Mouse (Mus musculus) megakaryocyte, embryonic 14.5 days (primary cell): Measurements from ENCODE around the gene Entpd5. TPM values are rescaled to one million over a fixed set of nuclear protein-coding genes. Genes with fewer than 3 reads are reported as not detected.
"Not testable (repeated sequence)": the region's sequence is repeated elsewhere in the genome, so short reads cannot be mapped to it uniquely, and the experiment has no call there.

Experiments used
- H3K27me3 ChIP-seq: replicated peaks from 2 replicates; pipeline ENCODE3; 2012; ENCODE audit warnings: inconsistent platforms
- H3K36me3 ChIP-seq: replicated peaks from 2 replicates; pipeline ENCODE3; 2012; ENCODE audit warnings: low read length, inconsistent platforms, mixed read lengths
- H3K4me1 ChIP-seq: 2 replicates; pipeline ENCODE4 v1.6.1; 2012; ENCODE audit warnings: inconsistent platforms
- H3K4me3 ChIP-seq: replicated peaks from 2 replicates; pipeline ENCODE3; 2012; ENCODE audit warnings: moderate library complexity, mild to moderate bottlenecking, inconsistent platforms
- H3K9me3 ChIP-seq: 2 replicates; pipeline ENCODE4 v1.6.1; 2012; ENCODE audit warnings: inconsistent platforms
- FLI1 ChIP-seq: IDR thresholded peaks from 2 replicates; pipeline ENCODE4 v1.6.1; 2012; ENCODE audit warnings: low read length, inconsistent platforms, mixed read lengths
- GATA1 ChIP-seq: IDR thresholded peaks from 3 replicates; pipeline ENCODE4 v1.6.1; 2012; ENCODE audit warnings: mixed read lengths, low read length, inconsistent platforms, borderline replicate concordance
- polyA plus RNA-seq: library from polyadenylated mRNA; stranded (reverse); fragments of >175 nt; gene quantifications from 2 replicates; pipeline ENCODE4 v1.2.3, GENCODE M21; 2012; ENCODE audit warnings: low replicate concordance; ENCODE audit not compliant: insufficient read depth

Entpd5 gene
- polyA plus RNA-seq, 1 experiment, result 0.83 TPM

DNA sequence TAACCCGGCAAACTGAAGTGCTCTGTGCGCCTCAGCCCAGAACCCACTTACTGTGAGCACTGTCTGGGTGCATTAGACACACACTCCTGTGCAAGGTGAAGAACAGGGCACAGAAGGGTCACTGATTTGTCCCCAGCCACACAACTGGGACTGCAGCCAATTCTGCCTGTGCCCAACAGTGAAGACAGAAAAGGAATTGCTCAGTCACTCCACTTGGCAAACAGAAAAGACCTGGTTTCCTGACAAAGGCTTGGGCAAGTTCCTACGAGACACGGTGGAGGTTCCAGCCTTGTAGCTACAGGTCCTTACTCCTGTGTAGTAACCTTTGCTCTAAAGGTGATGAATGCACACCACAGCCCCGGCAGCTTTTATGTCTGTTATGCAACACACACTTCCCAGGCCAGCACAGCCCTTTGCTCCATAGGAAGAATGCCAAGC lies 24.2 kb downstream of the Entpd5 start:
- Histone ChIP-seq H3K9me3 (no peaks in the 10 kb centered on the region), H3K4me3 (no peak overlapping the region), H3K27me3 (no peaks in the 10 kb centered on the region)

DNA sequence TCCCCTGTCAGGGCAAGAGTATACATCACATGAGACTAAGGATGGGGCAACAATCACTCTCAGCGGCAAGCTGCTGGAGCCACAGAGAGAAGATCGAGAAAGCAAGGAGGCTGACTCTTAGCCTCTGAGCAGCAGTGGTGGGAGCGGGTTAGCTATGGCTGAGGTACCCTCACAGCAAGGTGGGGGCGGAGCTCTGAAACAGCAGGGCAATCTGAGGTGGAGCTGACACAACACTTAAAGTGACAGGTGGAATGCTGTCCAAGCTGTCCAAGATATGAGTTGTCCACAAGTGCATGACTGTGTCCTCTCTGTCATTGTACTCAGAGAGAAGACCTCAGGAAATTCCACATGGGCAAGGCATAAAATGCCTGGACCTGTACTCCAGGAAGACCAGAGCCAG lies 26.5 kb downstream of the Entpd5 start:
- no peaks in the 10 kb centered on the region for H3K27me3 ChIP-seq

More for the DNA sequence above, 24.2 kb downstream of the Entpd5 start:
- peaks cover 21% of the 10 kb centered on the region for H3K36me3 ChIP-seq
- H3K4me1 ChIP-seq, result peaks cover 33% of the 10 kb centered on the region
- TF ChIP-seq FLI1 (no peak), GATA1 (no peak)

DNA sequence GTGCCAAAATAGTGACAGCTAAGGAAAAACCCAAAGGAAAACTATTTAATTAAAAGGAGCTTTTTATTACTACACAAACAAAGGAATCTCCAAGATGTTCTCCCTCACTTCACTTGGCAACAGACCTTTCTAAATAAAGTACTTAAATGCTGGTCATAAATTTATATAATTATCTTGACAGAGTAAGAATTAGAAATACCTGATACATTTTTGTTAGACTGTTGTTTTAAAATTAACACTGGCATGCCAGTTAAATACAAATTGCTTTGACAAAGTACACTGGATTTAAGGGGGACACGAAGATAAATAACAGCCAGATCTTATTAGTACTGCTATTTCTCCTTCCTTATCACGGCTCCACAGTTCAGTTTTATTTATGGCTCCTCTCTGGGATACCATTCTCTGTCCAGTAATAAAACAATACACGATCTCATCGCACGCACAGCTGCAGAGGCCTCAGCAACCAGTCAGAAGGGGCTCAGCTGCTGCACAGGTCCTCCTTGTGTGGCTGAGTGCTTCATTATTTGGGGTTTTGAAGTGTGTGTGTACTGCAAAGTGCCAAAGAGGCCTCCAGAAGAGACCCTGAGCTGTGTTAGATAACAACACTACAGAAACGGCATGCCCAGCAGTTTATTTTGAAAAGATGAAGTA lies 34.9 kb downstream of the Entpd5 start:
- TF ChIP-seq FLI1, result no peak
- TF ChIP-seq GATA1, result no peak
- Histone ChIP-seq H3K27me3 (no peaks in the 10 kb centered on the region), H3K36me3 (peaks cover 94% of the 10 kb centered on the region), H3K4me3 (no peak overlapping the region), H3K9me3 (no peaks in the 10 kb centered on the region), H3K4me1 (no peaks in the 10 kb centered on the region)

More for the DNA sequence above, 26.5 kb downstream of the Entpd5 start:
- H3K9me3 ChIP-seq, result no peaks in the 10 kb centered on the region
- H3K4me1 ChIP-seq, result peaks cover 13% of the 10 kb centered on the region
- H3K4me3 ChIP-seq, result no peak overlapping the region
- peaks cover 32% of the 10 kb centered on the region for H3K36me3 ChIP-seq
- no peak for TF ChIP-seq GATA1
- TF ChIP-seq FLI1, result no peak

DNA sequence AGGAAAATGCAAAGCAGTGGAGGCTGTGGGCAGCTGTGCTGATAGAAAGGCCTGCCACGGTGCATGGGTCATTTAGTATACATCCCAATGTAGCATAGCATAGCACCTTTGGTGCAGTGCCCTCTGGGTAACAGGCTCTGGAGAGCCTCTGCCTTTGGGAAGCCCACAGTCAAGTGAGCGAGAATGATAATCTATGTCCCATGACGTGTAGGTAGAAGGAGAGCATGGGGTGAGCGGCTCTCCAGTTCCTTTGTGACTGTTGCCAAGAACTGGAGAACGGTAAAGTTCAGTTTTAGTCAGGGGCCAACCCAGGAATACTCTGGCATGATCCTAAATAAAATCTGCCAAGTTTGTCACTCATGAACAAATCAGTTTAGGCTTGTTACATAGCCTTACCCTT lies 37.2 kb downstream of the Entpd5 start:
- H3K36me3 ChIP-seq, result peaks cover 98% of the 10 kb centered on the region
- no peaks in the 10 kb centered on the region for H3K9me3 ChIP-seq
- H3K27me3 ChIP-seq, result no peaks in the 10 kb centered on the region
- H3K4me1 ChIP-seq, result peaks cover 4% of the 10 kb centered on the region; the same call in 1 of the 2 replicates
- no peak overlapping the region for H3K4me3 ChIP-seq
- TF ChIP-seq FLI1, result no peak
- TF ChIP-seq GATA1, result no peak

DNA sequence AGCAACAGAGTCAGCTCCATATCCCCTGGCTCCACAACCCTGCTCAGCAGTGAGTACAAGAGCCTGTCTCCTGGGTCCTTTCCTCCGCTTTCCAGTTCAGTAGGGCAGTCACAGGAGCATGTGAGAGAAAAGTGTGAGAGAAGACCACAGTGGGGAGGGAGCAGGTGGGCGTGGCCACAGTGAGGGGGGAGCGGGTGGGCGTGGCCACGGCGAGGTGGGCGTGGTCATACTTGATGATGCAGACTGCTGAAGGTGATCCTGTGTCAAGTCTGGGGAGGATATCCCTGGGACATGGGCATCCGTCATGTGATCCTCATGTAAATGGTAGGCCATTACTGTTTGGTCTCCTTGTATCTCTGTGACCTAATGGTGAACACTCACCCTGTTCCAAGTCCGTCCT lies 41.9 kb downstream of the Entpd5 start:
- Histone ChIP-seq H3K36me3 (peaks cover 53% of the 10 kb centered on the region), H3K9me3 (no peaks in the 10 kb centered on the region), H3K4me1 (peaks cover 29% of the 10 kb centered on the region), H3K4me3 (no peak overlapping the region), H3K27me3 (no peaks in the 10 kb centered on the region)
- TF ChIP-seq GATA1, result no peak
- TF ChIP-seq FLI1, result no peak

DNA sequence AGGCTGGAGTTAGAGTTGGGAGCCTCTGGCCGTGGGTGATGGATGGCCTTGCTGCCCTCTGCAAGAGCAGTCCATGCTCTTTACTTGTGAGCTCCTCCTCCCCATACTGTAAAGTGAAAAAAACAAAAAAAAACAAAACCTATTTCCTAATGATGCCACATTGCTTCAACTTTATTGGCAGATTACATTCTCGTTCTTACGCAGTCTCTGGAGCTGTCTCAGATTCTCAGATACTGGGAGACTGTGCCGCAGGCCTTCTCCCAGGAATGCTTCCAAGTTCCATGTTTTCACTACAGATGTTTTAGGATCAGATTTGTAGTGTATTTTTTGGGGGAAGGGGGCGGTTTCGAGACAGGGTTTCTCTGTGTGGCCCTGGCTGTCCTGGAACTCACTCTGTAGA lies 43.7 kb downstream of the Entpd5 start:
- Histone ChIP-seq H3K27me3 (no peaks in the 10 kb centered on the region), H3K36me3 (peaks cover 34% of the 10 kb centered on the region), H3K4me3 (no peak overlapping the region), H3K4me1 (peaks cover 40% of the 10 kb centered on the region), H3K9me3 (no peaks in the 10 kb centered on the region)
- TF ChIP-seq FLI1 (no peak), GATA1 (no peak)

DNA sequence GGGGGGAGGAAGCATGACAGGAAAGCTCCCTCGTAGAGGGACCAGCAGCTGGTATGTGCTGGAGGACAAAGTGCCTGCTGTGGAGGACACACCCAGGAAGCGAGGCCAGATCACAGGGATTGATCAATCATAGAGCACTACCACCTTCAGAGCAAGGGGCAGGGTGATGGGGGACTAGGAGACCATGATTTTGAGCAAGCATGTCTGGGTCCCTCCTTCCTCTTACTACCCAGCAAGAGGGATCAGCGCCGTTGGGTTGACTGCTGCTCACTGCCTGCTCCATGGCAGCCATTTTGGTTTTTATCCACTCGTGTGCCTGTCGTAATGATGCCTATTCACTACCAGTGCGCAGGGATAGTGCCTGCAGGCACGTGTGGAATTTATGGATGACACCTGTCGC lies 44.5 kb downstream of the Entpd5 start:
- Histone ChIP-seq H3K36me3 (peaks cover 26% of the 10 kb centered on the region), H3K4me1 (peaks cover 44% of the 10 kb centered on the region), H3K9me3 (no peaks in the 10 kb centered on the region), H3K27me3 (no peaks in the 10 kb centered on the region), H3K4me3 (peak overlapping the region; percentile 50)
- TF ChIP-seq GATA1 (no peak), FLI1 (no peak)

DNA sequence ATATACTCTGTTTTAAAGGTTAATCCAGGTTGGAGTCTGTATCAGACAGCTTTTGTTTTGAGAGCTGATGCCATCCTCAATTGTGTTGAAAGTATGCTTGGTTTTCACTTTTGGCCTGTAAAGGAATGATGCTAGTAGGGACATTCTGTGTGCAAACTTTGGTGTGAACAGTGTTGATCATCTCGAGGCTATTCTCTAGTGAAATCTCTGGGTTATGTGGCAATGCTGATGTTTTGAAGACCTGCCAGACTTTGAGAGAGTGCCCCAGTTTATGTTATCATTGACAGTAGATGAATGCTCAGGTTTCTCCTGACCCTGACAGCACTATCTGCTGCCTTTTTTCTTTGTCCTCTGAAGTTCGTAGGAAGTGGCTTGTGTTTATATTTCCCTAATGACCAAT lies 46.0 kb downstream of the Entpd5 start:
- Histone ChIP-seq H3K4me1 (peaks cover 59% of the 10 kb centered on the region), H3K4me3 (peak overlapping the region; percentile 98), H3K9me3 (no peaks in the 10 kb centered on the region), H3K27me3 (no peaks in the 10 kb centered on the region), H3K36me3 (peaks cover 12% of the 10 kb centered on the region)
- TF ChIP-seq GATA1, result no peak
- no peak for TF ChIP-seq FLI1

DNA sequence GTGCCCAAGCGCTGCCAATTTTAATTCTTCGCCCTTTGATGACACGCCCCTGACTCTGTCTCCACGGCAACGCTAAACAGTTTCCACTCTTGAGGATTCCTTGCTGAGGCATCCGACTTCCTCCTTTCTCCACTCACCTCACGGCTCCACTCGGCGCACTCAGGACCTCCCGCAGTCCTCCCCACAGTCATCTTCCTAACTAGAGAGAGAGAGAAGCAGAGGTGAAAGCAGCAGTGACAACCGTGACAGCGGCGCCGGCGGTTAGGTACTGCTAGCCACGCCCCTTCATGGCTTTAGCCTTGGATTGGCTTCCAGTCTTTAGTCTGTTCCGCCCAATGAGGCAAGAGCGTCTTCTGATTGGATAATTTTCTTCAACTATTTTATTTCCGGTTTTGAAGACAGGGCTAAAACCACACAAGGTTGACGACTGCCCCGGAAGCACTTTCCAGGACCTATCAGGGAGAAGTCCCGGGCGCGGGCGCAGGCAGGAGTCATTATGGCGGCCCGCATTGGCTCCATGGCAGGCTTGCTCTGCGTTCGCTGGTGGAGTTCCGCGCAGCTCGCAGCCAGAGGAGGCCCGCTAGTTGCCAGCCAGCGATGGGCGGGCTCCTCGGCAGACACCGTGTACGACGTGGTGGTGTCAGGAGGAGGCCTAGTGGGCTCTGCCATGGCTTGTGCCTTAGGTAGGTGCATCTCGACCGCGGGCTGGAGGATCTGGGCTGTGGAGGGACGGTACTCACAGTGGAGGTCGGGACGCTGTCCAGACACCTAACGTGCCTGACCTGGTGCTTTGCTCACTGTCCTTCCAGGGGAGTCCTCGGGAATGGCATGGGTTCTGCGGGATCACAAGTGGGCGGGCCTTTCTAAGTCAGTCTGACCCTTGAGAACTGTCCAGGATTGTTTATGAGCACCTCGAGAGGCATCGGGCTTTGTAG lies 47.0 kb downstream of the Entpd5 start, which contains the start of the genes Coq6 and Fam161b:
TSS of gene Coq6 (plus strand) at position 103 of the 935 bp plus-strand sequence.
TSS of gene Fam161b (minus strand) at position 279 of the 935 bp plus-strand sequence.
- H3K4me1 ChIP-seq, result peaks cover 57% of the 10 kb centered on the region
- peak within 1 kb of the TSS; percentile 98 for H3K4me3 ChIP-seq
- no peaks in the 10 kb centered on the region for H3K27me3 ChIP-seq
- H3K36me3 ChIP-seq, result peaks cover 10% of the 10 kb centered on the region
- TF ChIP-seq FLI1 (no peak), GATA1 (no peak)
- H3K9me3 ChIP-seq, result no peaks in the 10 kb centered on the region

DNA sequence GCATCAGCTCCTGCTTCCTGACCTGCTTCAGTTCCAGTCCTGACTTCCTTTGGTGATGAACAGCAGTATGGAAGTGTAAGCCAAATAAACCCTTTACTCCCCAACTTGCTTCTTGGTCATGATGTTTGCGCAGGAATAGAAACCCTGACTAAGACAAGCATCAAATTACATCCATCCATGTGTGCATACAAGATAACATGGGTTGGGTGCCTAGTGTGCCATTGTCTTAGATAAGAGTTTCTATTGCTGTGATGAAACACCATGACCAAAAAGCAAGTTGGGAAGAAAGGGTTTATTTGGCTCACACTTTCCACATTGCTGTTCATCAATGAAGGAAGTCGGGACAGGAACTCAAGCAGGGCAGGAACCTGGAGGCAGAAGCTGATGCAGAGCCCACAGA lies 50.1 kb downstream of the Entpd5 start:
- not testable (repeated sequence) for H3K4me3 ChIP-seq, H3K9me3 ChIP-seq
- H3K4me1 ChIP-seq, result peaks cover 47% of the 10 kb centered on the region

More for the DNA sequence above, 50.1 kb downstream of the Entpd5 start:
- H3K27me3 ChIP-seq, result not testable (repeated sequence)
- peaks cover 35% of the 10 kb centered on the region for H3K36me3 ChIP-seq
